Mouse (Mus musculus): ENCODE measurements around the gene Mettl21a. TPM values are rescaled to one million over a fixed set of nuclear protein-coding genes. Genes with fewer than 3 reads are reported as not detected.
A peak's percentile ranks its signal among the peaks of the same experiment; 100 is the strongest.

Mettl21a gene
- polyA plus RNA-seq, 1 experiment from 2014 or later, result 13.0 TPM

DNA sequence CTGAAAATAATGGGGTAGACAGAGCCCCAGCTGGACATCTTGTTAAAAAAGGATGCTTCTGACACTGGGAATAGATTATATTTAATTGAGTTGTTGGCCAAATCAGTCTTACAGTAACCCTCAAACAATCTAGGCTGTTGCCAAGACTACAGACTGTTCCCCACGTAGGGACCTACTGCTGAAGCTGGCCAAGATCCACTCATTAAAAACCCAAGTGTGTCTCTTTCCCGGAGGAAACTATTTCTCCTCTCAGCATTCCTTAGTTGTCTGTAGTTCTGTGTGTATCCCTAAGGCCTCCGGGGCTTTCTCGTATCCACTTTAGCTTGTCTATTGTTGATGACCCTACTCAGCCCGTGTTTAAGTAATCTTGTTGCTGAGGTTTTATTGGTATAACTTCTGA is 14.5 kb upstream of the Mettl21a start:
- no peak overlapping the region for H3K4me3 ChIP-seq (ENCODE audit: low read depth, low read length)
- 68% methylated on average over 5 of the region's 5 CpGs for WGBS
- TF ChIP-seq EP300 (IDR thresholded peaks at IDR 0.05), result no peak
- no peak for TF ChIP-seq CTCF (IDR thresholded peaks at IDR 0.05)
- no peak overlapping the region for H3K27ac ChIP-seq (ENCODE audit: low read length)
- H3K9ac ChIP-seq (replicated peaks; ENCODE audit: low read depth), result no peak overlapping the region
- no peaks in the 10 kb centered on the region for H3K36me3 ChIP-seq (ENCODE audit: insufficient read depth, low read length)
- H3K4me2 ChIP-seq (replicated peaks; ENCODE audit: low read depth, low read length), result no peak overlapping the region
- ATAC-seq (no peak), DNase-seq (ENCODE audit: low spot score) (no peak)
- H3K9me3 ChIP-seq (ENCODE audit: low read length), result no peaks in the 10 kb centered on the region
- no peaks in the 10 kb centered on the region for H3K4me1 ChIP-seq (ENCODE audit: insufficient read depth, low read depth, low read length)
- no peaks in the 10 kb centered on the region for H3K27me3 ChIP-seq (replicated peaks; ENCODE audit: insufficient read depth, low read length)

DNA sequence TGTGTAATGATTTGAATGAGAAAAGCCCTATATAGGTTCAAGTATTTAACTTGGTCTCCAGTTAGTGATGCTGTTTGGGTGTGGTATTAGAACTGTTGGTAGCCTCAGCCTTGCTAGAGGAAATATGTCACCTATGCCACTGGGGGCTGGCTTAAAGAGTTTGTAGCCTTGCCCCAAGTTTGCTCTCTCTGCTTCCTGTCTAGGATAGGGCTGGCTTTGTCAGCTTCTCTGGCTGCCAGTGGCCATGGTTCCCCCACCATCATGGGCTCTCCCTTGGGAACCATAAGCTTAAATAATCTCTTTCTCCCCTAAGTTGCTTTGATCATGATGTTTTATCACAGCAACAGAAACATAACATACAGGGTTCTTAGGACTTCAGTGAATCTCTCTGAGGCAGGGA is 8.2 kb upstream of the Mettl21a start:
- no peak overlapping the region for H3K9ac ChIP-seq (replicated peaks; ENCODE audit: low read depth)
- H3K27ac ChIP-seq (ENCODE audit: low read length), result no peak overlapping the region
- no peaks in the 10 kb centered on the region for H3K9me3 ChIP-seq (ENCODE audit: low read length)
- no peaks in the 10 kb centered on the region for H3K4me1 ChIP-seq (ENCODE audit: insufficient read depth, low read depth, low read length)
- TF ChIP-seq EP300 (IDR thresholded peaks at IDR 0.05) (no peak), CTCF (IDR thresholded peaks at IDR 0.05) (no peak)
- H3K4me3 ChIP-seq (ENCODE audit: low read depth, low read length), result no peak overlapping the region
- H3K27me3 ChIP-seq (replicated peaks; ENCODE audit: insufficient read depth, low read length), result no peaks in the 10 kb centered on the region
- H3K4me2 ChIP-seq (replicated peaks; ENCODE audit: low read depth, low read length), result no peak overlapping the region
- DNase-seq (ENCODE audit: low spot score) (no peak), ATAC-seq (no peak)
- H3K36me3 ChIP-seq (ENCODE audit: insufficient read depth, low read length), result no peaks in the 10 kb centered on the region; the same call in 1 of the 2 replicates

DNA sequence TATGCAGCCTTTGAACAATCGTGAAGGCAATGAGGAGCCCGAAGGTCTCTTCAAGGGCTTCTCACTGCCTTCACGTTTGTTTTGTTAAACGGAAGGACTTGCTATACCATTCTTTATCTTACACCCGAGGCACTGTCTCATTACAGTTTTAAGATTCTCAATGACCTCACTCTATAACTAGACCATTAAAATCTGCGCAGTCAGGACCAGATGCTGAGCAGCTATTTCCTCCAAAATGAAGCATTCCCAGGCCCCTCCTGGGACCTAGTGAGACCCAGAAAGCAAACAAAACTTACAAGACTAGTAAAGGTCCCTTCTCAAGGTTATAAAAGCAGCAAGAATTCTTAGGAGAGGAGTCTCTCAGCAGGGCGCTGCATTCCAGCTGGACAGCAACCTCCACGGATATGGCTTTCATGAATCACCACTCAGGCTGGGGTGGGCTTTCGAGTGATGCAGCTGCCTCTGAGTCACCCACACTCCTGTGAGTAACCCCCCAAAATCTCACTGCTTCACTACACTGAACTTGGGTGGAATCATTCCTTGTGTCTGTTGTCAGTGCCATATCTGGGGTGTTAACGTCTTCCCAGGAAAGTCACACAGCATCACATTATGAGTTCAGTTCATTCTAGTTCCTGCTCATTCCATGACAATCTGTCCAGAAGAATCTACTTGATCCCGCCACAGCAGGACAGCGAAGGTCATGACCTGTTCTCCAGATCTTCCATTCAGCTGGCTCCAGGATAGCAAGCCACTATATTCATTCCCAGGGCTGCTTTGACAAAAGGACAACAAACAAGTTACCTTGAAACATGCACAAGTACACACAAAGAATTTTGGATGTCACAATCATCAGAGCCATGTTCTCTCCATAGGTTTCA is 6.8 kb upstream of the Mettl21a start:
- DNase-seq (ENCODE audit: low spot score), result no peak
- no peak for ATAC-seq
- no peaks in the 10 kb centered on the region for H3K27me3 ChIP-seq (replicated peaks; ENCODE audit: insufficient read depth, low read length)
- TF ChIP-seq CTCF (IDR thresholded peaks at IDR 0.05), result no peak
- no peak for TF ChIP-seq EP300 (IDR thresholded peaks at IDR 0.05)
- H3K36me3 ChIP-seq (ENCODE audit: insufficient read depth, low read length), result no peaks in the 10 kb centered on the region; the same call in 1 of the 2 replicates
- H3K4me3 ChIP-seq (ENCODE audit: low read depth, low read length), result no peak overlapping the region
- H3K4me2 ChIP-seq (replicated peaks; ENCODE audit: low read depth, low read length), result no peak overlapping the region
- H3K4me1 ChIP-seq (ENCODE audit: insufficient read depth, low read depth, low read length), result no peaks in the 10 kb centered on the region
- no peaks in the 10 kb centered on the region for H3K9me3 ChIP-seq (ENCODE audit: low read length)
- whole genome bisulfite sequencing, result 57% methylated on average over 12 of the region's 12 CpGs
- no peak overlapping the region for H3K9ac ChIP-seq (replicated peaks; ENCODE audit: low read depth)
- H3K27ac ChIP-seq (ENCODE audit: low read length), result no peak overlapping the region

DNA sequence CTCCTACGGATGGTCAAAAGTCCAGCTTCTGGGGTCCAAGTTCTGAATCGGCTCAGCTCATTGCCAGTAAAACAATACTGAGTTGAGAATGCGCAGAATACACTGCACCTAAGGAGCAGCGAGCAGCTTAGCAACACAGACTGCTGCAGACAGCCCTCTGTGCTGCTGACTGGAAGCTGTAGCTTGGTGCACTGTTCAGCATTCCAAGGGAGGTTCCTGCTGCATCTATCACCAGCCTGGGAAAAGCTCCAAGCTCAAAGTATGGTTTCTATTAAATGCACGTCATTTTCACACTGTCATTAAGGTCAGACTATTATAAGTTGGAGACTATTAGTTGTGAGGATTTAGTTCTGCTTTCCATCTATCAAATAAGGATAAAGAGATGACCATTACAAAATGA is 4.1 kb upstream of the Mettl21a start:
- no peaks in the 10 kb centered on the region for H3K27me3 ChIP-seq (replicated peaks; ENCODE audit: insufficient read depth, low read length)
- 75% methylated on average over 5 of the region's 5 CpGs for WGBS
- TF ChIP-seq EP300 (IDR thresholded peaks at IDR 0.05), result no peak
- no peak for TF ChIP-seq CTCF (IDR thresholded peaks at IDR 0.05)

DNA sequence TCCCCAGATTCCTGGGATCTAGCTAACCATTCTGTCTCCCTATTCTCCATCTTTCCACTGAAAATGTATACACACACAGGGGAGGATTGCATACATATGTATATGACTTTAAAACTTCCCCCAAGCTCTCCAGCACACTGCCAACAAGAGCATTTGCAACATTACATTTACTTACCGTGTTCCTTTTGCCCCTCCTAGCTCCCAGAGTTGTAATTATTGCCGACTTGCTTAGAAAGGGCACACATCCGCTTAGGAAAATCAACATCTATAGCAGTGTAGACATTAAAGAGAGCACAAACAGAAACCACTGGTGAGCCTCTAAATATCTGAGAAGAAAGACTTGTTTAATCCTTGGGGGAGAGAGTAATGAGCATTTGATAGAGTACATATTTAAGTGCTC is 1.2 kb upstream of the Mettl21a start:
- Histone ChIP-seq H3K27me3 (replicated peaks; ENCODE audit: insufficient read depth, low read length) (no peaks in the 10 kb centered on the region), H3K4me1 (ENCODE audit: insufficient read depth, low read depth, low read length) (peaks cover 5% of the 10 kb centered on the region; the same call in 1 of the 2 replicates), H3K27ac (ENCODE audit: low read length) (peak overlapping the region; percentile 93; the same call in 1 of the 2 replicates), H3K4me3 (ENCODE audit: low read depth, low read length) (no peak overlapping the region), H3K36me3 (ENCODE audit: insufficient read depth, low read length) (0 out of 2 replicates have a peak, but pooled peaks cover 3% of the 10 kb centered on the region), H3K9ac (replicated peaks; ENCODE audit: low read depth) (0 out of 2 replicates have a peak overlapping the region, but pooled peaks have one; percentile 23), H3K4me2 (replicated peaks; ENCODE audit: low read depth, low read length) (peak overlapping the region; percentile 81; the same call in 1 of the 2 replicates), H3K9me3 (ENCODE audit: low read length) (no peaks in the 10 kb centered on the region)
- WGBS, result 34% methylated on average over 3 of the region's 3 CpGs
- ATAC-seq (no peak), DNase-seq (ENCODE audit: low spot score) (no peak)
- TF ChIP-seq EP300 (IDR thresholded peaks at IDR 0.05) (no peak), CTCF (IDR thresholded peaks at IDR 0.05) (no peak)

More for the DNA sequence above, 4.1 kb upstream of the Mettl21a start:
- H3K36me3 ChIP-seq (ENCODE audit: insufficient read depth, low read length), result no peaks in the 10 kb centered on the region; the same call in 1 of the 2 replicates
- no peak overlapping the region for H3K4me2 ChIP-seq (replicated peaks; ENCODE audit: low read depth, low read length)
- ATAC-seq (no peak), DNase-seq (ENCODE audit: low spot score) (no peak)
- no peaks in the 10 kb centered on the region for H3K9me3 ChIP-seq (ENCODE audit: low read length)
- peaks cover 5% of the 10 kb centered on the region; the same call in 1 of the 2 replicates for H3K4me1 ChIP-seq (ENCODE audit: insufficient read depth, low read depth, low read length)
- H3K27ac ChIP-seq (ENCODE audit: low read length), result no peak overlapping the region
- no peak overlapping the region for H3K9ac ChIP-seq (replicated peaks; ENCODE audit: low read depth)
- H3K4me3 ChIP-seq (ENCODE audit: low read depth, low read length), result no peak overlapping the region

DNA sequence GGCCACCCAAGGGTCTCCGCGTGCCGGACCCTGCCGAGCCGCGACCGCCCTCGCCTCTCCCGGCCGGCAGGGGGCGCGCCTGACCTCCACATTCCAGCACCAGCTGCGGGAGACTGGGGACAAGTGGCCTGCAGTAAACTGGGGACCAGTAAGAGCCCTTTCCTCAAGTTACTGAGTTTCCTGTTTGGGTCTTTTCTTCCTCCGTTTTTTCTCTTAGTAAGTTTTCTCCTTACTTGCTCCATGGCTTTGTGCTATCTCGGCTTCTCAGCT is 608 bp upstream of the Mettl21a start:
- peak overlapping the region; percentile 72 for H3K4me3 ChIP-seq (ENCODE audit: low read depth, low read length)
- peak overlapping the region; percentile 59 for H3K9ac ChIP-seq (replicated peaks; ENCODE audit: low read depth)
- H3K36me3 ChIP-seq (ENCODE audit: insufficient read depth, low read length), result 0 out of 2 replicates have a peak, but pooled peaks cover 3% of the 10 kb centered on the region
- peaks cover 5% of the 10 kb centered on the region; the same call in 1 of the 2 replicates for H3K4me1 ChIP-seq (ENCODE audit: insufficient read depth, low read depth, low read length)
- peak overlapping the region; percentile 81 for H3K4me2 ChIP-seq (replicated peaks; ENCODE audit: low read depth, low read length)
- H3K27me3 ChIP-seq (replicated peaks; ENCODE audit: insufficient read depth, low read length), result no peaks in the 10 kb centered on the region
- under 1% methylated on average over 15 of the region's 15 CpGs for WGBS
- peak; percentile 90 for DNase-seq (ENCODE audit: low spot score)
- no peaks in the 10 kb centered on the region for H3K9me3 ChIP-seq (ENCODE audit: low read length)
- no peak for TF ChIP-seq EP300 (IDR thresholded peaks at IDR 0.05)
- peak; percentile 96 for TF ChIP-seq CTCF (IDR thresholded peaks at IDR 0.05)
- H3K27ac ChIP-seq (ENCODE audit: low read length), result peak overlapping the region; percentile 93
- ATAC-seq, result peak; percentile 89
